Mouse (Mus musculus) lung, embryonic 16.5 days (tissue): ENCODE measurements around the gene Mxra8. TPM values are rescaled to one million over a fixed set of nuclear protein-coding genes. Genes with fewer than 3 reads are reported as not detected.

Experiments used
- ATAC-seq: fragments of 200-750 bp; cut with Nextera tagmentation; 2 replicates; pipeline ENCODE4 v1.8.0; 2017; ENCODE audit warnings: low read depth, mild to moderate bottlenecking, moderate library complexity
- H3K27ac ChIP-seq: fragments of 300-500 bp; sonication (generic); 2 replicates; pipeline ENCODE4 v1.5.1; 2014; ENCODE audit warnings: mild to moderate bottlenecking, control low read depth, low read length
- H3K27me3 ChIP-seq: fragments of 300-500 bp; sonication (generic); 2 replicates; pipeline ENCODE4 v1.6.1; 2014; ENCODE audit warnings: low read depth, low read length, mixed read lengths; ENCODE audit not compliant: control insufficient read depth, insufficient read depth
- H3K36me3 ChIP-seq: fragments of 300-500 bp; sonication (generic); 2 replicates; pipeline ENCODE4 v1.6.1; 2014; ENCODE audit warnings: low read length; ENCODE audit not compliant: control insufficient read depth, insufficient read depth
- H3K4me1 ChIP-seq: fragments of 300-500 bp; sonication (generic); replicated peaks from 2 replicates; pipeline ENCODE4 v1.6.1; 2014; ENCODE audit warnings: low read length, mixed read lengths; ENCODE audit not compliant: control insufficient read depth, insufficient read depth
- H3K4me2 ChIP-seq: fragments of 300-500 bp; sonication (generic); 2 replicates; pipeline ENCODE4 v1.6.1; 2014; ENCODE audit warnings: low read depth, low read length, control low read depth
- H3K4me3 ChIP-seq: fragments of 300-500 bp; sonication (generic); 2 replicates; pipeline ENCODE4 v1.5.1; 2014; ENCODE audit warnings: mild to moderate bottlenecking, low read length, control low read depth
- H3K9ac ChIP-seq: fragments of 300-500 bp; sonication (generic); 2 replicates; pipeline ENCODE4 v1.6.1; 2014; ENCODE audit warnings: low read length, control low read depth
- H3K9me3 ChIP-seq: fragments of 300-500 bp; sonication (generic); 2 replicates; pipeline ENCODE4 v1.6.1; 2016; ENCODE audit warnings: low read length; ENCODE audit not compliant: control insufficient read depth
- WGBS: fragments of 180-500 bp; shearing (Covaris S2); extraction: QIAGEN DNeasy Blood & Tissue Kit; methylation state at CpG from one replicate; pipeline ENCODE4 v1.1.7; 2014; 5-methylcytosine and 5-hydroxymethylcytosine counted together
- microRNA-seq: library from miRNA; unstranded; fragments of <30 nt; microRNA quantifications from one replicate; pipeline ENCODE4, GENCODE M21; 2016
- polyA plus RNA-seq: library from polyadenylated mRNA; unstranded; fragments of >200 nt; fragmentation: Nextera tagmentation; extraction: Ambion mirVana; gene quantifications from 2 replicates; pipeline ENCODE4 v1.2.1, GENCODE M21; 2015

Gene Mxra8
- polyA plus RNA-seq, 1 experiment from 2014 or later = 246 TPM

DNA sequence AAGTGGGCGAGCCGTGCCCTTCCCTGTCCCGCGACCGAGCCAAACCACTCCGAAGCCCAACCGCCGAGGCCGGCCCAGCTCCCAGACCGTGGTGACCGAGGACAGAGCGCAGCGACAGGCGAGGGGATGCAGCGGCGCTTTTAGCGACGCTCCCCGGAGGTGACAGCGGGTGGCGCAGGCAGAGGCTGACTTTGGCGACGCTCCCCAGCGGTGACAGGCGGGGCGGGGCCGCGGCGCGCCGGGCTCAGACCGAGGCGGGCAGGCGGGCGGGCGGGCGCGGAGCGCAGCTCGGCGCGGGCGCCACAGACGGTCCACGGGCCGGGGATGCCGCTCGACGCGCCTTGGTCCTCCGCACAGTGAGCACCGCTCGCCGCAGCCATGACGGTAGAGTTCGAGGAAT lies 52.5 kb downstream of the Mxra8 start:
- Histone ChIP-seq H3K4me1 (peaks cover 37% of the 10 kb centered on the region), H3K27me3 (no peaks in the 10 kb centered on the region), H3K9me3 (no peaks in the 10 kb centered on the region), H3K4me2 (peak overlapping the region; percentile 91), H3K36me3 (peaks cover 15% of the 10 kb centered on the region; the same call in 1 of the 2 replicates), H3K27ac (peak overlapping the region; percentile 99), H3K9ac (peak overlapping the region; percentile 95), H3K4me3 (peak overlapping the region; percentile 90)
- under 1% methylated on average over 43 of the region's 56 CpGs for WGBS
- peak; percentile 92 for ATAC-seq

DNA sequence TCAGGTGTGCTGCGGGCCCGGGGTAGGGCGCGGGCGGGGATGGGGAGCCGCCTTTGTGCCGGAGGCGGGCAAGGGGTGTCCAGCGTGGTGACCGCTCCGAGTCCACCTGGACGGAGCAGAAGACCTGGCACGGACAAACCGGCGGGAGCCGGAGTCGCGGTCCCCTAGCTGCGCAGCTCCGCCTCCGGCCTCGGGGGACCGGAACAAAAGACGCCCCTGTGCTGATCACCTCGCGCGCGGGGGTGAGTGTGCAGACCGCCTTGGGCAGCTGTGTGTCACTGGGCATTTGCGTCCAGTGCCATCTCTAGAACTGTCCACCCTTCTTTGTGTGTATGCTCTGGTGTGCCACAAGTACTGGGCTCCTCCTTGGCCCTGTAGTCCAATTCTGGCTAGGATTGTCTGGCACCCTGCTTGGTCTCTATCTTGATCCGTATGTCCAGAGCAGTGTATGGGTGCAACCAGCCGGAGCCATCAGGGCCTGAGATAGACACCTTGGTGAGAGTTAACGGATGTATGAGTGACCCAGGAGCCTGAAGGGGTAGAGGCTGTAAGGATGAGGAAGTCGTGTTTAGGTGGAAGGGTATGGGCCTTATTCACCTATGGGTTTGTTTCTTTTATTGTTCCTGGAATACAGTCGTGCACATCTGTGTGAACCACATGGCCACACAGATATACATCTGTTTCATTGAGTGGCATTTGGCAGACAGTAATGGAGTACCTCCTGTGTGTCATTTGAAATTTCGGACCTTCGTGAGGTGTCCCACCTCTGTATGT lies 53.1 kb downstream of the Mxra8 start:
- Histone ChIP-seq H3K9me3 (no peaks in the 10 kb centered on the region), H3K36me3 (peaks cover 14% of the 10 kb centered on the region; the same call in 1 of the 2 replicates), H3K27me3 (no peaks in the 10 kb centered on the region), H3K4me2 (peak overlapping the region; percentile 91), H3K4me1 (peaks cover 37% of the 10 kb centered on the region), H3K27ac (peak overlapping the region; percentile 99), H3K9ac (peak overlapping the region; percentile 95), H3K4me3 (peak overlapping the region; percentile 90)
- ATAC-seq = peak; percentile 16
- 5% methylated on average over 37 of the region's 37 CpGs for WGBS

DNA sequence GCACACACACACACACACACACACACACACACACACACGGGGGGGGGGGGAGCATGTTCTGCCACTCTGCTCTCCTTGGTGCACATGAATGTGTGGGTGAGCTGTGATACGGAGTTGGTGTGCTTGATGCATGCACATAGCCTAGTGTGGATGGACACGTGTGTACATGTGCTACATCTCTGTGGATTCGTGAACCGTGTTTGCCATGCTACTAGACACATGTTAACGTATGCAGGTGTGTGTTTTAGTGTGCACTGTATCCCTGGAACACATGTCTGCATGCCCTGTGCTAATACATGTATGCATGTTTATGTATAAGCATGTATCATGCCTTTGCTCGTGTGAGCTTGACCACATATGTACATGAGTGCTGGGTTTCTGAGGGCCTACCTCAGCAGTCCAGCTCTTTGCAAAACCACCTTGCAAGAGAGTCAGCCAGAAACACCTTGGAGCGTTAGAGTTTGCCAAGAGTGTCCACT lies 53.8 kb downstream of the Mxra8 start:
- H3K4me1 ChIP-seq = peaks cover 37% of the 10 kb centered on the region
- no peak for ATAC-seq
- no peak overlapping the region for H3K27ac ChIP-seq
- WGBS = 69% methylated on average over 8 of the region's 8 CpGs
- no peaks in the 10 kb centered on the region for H3K9me3 ChIP-seq
- peak overlapping the region; percentile 91 for H3K4me2 ChIP-seq
- H3K9ac ChIP-seq = peak overlapping the region; percentile 95; the same call in 1 of the 2 replicates
- H3K4me3 ChIP-seq = peak overlapping the region; percentile 90
- H3K27me3 ChIP-seq = no peaks in the 10 kb centered on the region
- peaks cover 9% of the 10 kb centered on the region; the same call in 1 of the 2 replicates for H3K36me3 ChIP-seq

Small RNAs within 50 kb of the gene (microRNA-seq; reads per million reads assigned to microRNA genes)
- not detected for gene Gm27743

Other genes with a start within 250 kb of the Mxra8 start
- 5.9 and 6.5 TPM in 2 replicates for gene Slc35e2, start 238.3 kb upstream of the Mxra8 start, polyA plus RNA-seq
- gene Cdk11b, start 214.8 kb upstream of the Mxra8 start, polyA plus RNA-seq = 51.8 and 54.6 TPM in 2 replicates
- gene Gm10563, start 194.3 kb upstream of the Mxra8 start, polyA plus RNA-seq = not detected in 2 replicates
- 43.3 and 47.2 TPM in 2 replicates for gene Mmp23, start 186.3 kb upstream of the Mxra8 start, polyA plus RNA-seq
- 27.8 and 31.9 TPM in 2 replicates for gene Mib2, start 170.5 kb upstream of the Mxra8 start, polyA plus RNA-seq
- 1.3 and 1.4 TPM in 2 replicates for gene Fndc10, start 145.3 kb upstream of the Mxra8 start, polyA plus RNA-seq
- gene Ssu72, start 134.9 kb upstream of the Mxra8 start, polyA plus RNA-seq = 139 and 148 TPM in 2 replicates
- 0.15 and 0.29 TPM in 2 replicates for gene Tmem240, start 104.9 kb upstream of the Mxra8 start, polyA plus RNA-seq
- gene Atad3a, start 78.6 kb upstream of the Mxra8 start, polyA plus RNA-seq = 68.4 and 73.3 TPM in 2 replicates
- gene Vwa1, start 65.0 kb upstream of the Mxra8 start, polyA plus RNA-seq = 7.5 and 8.6 TPM in 2 replicates
- gene Tmem88b, start 53.8 kb upstream of the Mxra8 start, polyA plus RNA-seq = 0.15 and 0.21 TPM in 2 replicates
- 0.69 and 1.0 TPM in 2 replicates for gene Ankrd65, start 49.2 kb upstream of the Mxra8 start, polyA plus RNA-seq
- gene Mrpl20, start 36.8 kb upstream of the Mxra8 start, polyA plus RNA-seq = 177 and 194 TPM in 2 replicates
- gene Ccnl2, start 27.2 kb upstream of the Mxra8 start, polyA plus RNA-seq = 179 and 185 TPM in 2 replicates
- 141 and 146 TPM in 2 replicates for gene Aurkaip1, start 8.4 kb upstream of the Mxra8 start, polyA plus RNA-seq
- gene Dvl1, start 7.7 kb downstream of the Mxra8 start, polyA plus RNA-seq = 4.5 and 6.0 TPM in 2 replicates
- gene Tas1r3, start 23.7 kb downstream of the Mxra8 start, polyA plus RNA-seq = 0.24 and 0.30 TPM in 2 replicates
- gene Cptp, start 29.8 kb downstream of the Mxra8 start, polyA plus RNA-seq = 15.6 and 16.4 TPM in 2 replicates
- 74.2 and 75.8 TPM in 2 replicates for gene Ints11, start 29.9 kb downstream of the Mxra8 start, polyA plus RNA-seq
- 39.7 and 43.2 TPM in 2 replicates for gene Pusl1, start 52.1 kb downstream of the Mxra8 start, polyA plus RNA-seq
- 17.5 and 20.0 TPM in 2 replicates for gene Acap3, start 52.1 kb downstream of the Mxra8 start, polyA plus RNA-seq
- gene Ube2j2, start 104.2 kb downstream of the Mxra8 start, polyA plus RNA-seq = 77.2 and 86.4 TPM in 2 replicates
- gene C1qtnf12, start 122.6 kb downstream of the Mxra8 start, polyA plus RNA-seq = 37.2 and 39.3 TPM in 2 replicates
- gene B3galt6, start 153.0 kb downstream of the Mxra8 start, polyA plus RNA-seq = 12.2 and 12.8 TPM in 2 replicates
- 156 and 162 TPM in 2 replicates for gene Sdf4, start 153.2 kb downstream of the Mxra8 start, polyA plus RNA-seq
- gene Tnfrsf4, start 174.2 kb downstream of the Mxra8 start, polyA plus RNA-seq = 1.1 and 2.4 TPM in 2 replicates
- gene Tnfrsf18, start 186.5 kb downstream of the Mxra8 start, polyA plus RNA-seq = 1.5 and 2.3 TPM in 2 replicates
- 2.8 and 4.0 TPM in 2 replicates for gene Ttll10, start 219.7 kb downstream of the Mxra8 start, polyA plus RNA-seq